Mouse (Mus musculus): Measurements from ENCODE around the gene Prdm10.
A peak's percentile ranks its signal among the peaks of the same experiment; 100 is the strongest.

Prdm10 gene

DNA sequence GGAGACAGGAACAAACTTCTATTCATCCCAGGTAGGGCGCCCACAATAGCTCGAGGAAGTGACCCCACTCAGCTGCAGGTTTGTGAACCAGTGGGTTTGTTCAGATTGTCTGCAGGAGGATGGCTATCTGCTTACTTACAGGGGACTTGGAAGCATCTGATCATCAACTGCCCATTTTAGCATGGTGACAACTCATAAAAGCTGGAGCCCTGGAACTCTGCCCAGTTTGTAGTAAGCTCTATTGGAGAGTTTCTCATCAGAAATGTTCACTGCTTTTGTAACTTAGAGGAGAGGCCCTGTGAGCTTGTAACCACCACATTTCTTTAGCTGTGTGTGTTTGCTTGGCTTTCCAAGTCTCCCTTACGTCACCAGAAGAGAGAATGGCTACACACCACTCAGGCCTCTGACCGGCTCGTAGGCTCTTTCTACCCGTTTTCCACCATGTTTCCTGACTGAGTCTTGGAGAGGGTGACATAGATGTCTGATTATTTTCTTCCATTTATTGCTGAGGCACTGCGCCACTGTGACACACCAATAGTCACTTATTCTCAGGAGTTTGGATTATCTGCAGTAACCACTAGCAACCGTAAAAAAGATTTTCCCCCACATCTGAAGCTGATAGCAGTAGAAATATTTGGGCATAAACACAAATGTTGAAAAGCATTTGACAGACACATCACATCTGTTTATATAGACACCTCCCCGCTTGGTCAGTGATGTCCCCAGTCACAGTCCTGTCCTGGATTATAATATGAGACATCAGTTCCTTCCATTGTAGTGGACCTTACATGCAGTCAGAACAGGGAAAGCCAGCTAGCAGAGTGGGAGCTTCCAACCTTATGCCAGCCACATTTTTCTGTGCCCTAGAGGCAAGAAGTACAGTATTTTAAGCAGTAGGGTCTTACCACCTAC lies 83.6 kb downstream of the Prdm10 start:
- DNase-seq (ENCODE audit: low spot score) = no peak

DNA sequence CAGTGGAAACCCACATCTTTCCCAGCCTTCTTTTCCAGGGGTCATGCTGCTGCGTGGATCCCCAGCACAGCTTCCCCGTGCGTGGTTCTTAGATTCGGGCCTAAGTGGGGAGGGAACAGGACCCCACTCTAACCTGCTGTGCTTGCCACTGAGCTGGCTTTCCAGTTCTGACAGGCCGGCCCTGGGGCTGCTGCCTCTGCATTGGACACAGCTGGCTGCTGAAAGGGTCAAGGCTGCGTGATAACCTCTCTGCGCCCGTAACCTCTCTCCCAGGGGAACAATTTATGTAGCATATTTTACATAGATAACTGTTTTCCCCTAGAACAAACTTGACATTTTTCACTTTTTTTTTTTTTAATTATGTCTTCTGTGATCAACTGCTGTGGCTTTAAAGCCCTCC lies 84.7 kb downstream of the Prdm10 start:
- no peak for DNase-seq (ENCODE audit: low spot score)

DNA sequence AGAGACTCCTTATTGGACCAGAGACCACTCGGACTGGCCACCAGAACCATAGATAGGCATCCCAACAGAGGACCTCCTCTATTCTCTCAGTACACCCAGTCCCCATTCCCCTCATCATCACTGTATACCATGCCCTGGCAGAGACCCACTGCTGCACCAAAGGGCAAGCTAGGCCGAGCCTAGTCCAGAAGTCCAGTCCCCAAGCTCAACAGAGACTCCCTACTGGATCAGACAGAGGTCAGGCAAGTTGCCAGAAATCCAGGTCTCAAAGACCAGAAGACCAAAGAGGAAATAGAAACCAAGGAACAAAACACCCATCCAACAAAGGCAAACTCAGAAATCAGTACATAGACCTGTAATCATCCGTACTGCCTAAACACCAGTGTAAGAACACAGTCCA lies 91.4 kb downstream of the Prdm10 start:
- no peak for DNase-seq (ENCODE audit: low spot score)

DNA sequence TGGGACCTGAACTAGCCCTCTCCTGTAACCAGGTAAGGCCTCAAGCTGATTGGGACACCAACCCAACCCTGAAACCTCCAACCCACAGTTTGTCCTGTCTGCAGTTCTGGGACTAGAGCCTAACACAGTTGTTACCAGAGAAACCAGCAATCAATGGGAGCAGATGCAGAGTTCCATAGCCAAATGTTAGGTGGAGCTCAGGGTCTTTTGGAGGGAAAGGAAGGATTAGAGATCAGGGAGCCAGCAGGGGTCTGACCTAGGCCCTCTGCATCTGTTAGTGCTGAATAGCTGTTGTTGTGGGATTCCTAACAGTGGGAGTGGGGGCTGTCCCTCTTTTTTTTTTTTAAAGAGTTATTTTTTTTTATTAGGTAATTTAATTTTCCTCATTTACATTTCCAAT lies 96.3 kb downstream of the Prdm10 start:
- no peak for DNase-seq (ENCODE audit: low spot score)

DNA sequence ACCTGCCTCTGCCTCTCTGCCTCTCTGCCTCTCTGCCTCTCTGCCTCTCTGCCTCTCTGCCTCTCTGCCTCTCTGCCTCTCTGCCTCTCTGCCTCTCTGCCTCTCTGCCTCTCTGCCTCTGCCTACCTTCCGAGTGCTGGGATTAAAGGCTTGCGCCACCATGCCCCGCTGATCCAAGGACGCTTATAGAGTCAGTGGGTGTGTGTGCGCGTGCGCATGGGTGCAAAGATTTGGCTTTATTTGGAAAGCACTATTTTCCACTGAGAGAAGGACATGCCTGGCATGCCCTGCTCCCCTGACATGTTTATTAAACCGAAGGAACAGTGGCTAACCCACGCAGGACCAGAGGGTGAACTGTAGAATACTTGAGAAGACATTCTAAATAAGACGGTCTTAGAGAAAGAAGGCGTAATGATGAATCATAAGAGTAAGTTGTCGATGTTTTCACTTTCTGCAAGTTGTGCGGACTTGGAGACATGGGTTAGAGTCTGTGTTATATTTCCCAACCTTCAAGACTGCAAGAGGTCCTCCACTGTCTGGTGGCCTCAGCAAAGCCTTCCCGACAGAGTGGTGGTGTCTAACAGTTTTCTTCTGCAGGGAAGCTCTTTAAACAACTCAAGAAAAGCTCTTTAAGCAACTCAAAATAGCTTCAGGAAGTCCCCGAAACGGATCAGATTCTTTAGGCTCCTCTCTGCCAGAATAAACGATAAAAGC lies 104.6 kb downstream of the Prdm10 start:
- DNase-seq (ENCODE audit: low spot score) = no peak

DNA sequence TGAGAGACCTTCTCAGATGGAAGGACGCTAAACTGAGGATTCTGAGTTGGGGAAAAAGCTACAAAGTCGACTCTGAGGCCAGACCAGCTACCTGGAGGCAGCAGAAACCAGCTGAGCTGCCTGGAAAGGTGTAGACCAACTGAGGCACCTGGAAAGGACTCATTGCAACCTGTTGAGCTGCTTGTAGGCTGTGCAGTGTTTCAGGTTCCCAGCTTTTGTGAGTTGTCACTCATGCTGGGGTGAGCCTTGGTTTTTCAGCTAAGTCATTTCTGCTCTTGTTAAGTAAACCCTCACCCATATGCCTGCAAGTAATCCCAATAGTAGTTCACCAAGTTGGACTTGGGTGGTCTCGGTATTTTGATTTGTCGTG lies 105.1 kb downstream of the Prdm10 start:
- no peak for DNase-seq (ENCODE audit: low spot score)

DNA sequence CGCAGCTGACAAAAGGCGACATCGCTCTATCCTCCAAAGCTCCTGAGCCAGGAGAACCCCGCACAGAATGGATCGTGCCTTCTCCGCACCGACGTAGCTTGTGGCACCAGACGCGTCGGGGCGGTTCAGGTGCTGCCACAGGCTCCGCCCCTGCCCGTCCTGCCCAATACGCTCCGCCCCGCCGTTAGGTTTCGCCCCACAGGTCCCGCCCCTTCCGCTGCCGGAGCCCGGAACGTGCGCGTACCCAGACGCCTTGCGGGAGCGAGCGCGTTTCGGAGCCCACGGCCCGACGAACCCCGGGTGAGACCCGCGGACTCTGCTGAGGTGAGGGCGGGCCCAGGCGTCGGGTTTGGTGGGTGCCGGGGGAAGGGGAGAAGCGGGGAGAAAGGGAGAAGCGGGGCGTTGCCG lies 105.6 kb downstream of the Prdm10 start, which contains the start of gene Nfrkb:
Gene Nfrkb (plus strand): TSS at position 246 of the 408 bp plus-strand sequence.
- peak; percentile 97 for DNase-seq (ENCODE audit: low spot score)

DNA sequence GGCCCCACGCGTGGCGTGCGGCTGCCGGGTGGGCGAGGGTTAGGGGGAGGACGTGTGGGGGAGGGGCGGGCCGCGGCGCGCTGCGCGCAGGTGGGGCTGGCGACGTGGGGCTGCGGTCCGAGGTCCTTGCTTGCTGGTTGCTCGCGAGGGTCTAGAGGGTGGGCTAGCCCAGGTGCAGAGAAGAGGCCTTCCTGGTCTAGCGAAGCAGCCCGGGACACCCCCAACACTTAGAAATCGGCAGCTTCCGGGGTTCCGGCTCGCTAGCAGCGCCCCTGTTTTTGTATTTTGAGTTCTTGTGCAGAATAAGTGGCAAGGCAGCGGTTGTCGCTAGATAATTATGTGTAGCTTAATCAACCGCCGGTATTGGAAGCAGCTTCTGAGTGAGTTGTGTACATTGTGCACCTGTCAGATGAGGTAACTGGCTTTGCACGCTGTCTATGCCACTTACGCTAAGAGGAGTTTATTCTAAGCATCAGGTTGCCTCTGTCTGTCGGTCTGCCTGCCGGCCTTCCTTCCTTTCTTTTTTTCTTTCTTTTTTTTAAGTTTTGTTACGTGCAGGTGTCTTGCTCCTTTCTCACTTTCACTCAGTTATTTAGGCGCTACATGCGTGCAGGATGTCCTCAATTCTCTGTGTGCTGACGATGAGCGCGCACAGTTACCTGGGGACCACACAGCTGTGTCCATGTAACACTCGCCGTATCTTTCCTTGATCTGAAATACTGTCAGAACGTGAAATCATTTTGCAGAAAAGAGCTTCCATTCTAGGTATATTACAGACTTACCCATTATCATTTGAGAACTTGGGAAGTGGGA lies 106.2 kb downstream of the Prdm10 start:
- DNase-seq (ENCODE audit: low spot score) = peak; percentile 28

DNA sequence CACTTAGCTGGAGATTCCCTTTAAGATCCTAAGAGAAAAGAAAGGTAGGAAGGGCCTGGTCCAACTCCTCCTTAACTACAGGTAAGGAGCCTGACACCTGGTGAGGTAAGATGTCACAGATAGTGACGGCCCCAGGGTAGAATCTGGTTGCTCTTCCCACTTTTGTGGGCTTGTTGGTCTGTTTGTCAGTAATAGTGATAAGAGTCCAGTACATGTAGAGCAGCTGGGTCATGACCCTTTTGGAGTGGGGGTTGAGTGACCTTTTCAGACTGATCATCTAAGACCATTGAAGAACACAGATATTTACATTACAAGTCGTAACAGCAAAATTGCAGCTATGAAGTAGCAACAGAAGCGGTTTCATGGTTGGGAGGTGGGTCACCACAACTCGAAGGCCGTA lies 106.9 kb downstream of the Prdm10 start:
- no peak for DNase-seq (ENCODE audit: low spot score)

DNA sequence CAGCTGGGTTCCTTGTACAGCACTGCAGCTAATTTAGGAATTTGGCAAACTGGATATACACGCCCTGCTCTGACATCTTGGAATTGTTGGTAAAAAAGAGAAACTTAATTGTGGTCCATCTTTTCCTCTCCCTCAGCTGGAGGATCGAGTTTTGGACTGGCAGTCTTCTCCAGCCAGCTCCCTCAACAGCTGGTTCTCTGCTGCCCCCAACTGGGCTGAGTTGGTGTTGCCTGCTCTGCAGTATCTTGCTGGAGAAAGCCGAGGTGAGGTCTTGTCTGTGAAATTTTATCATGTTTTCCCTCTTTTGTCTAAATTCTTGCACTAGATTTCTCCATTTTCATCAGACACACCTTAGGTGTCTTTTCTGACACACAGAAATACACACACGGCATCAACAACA lies 120.1 kb downstream of the Prdm10 start:
- peak; percentile 79 for DNase-seq (ENCODE audit: low spot score)

DNA sequence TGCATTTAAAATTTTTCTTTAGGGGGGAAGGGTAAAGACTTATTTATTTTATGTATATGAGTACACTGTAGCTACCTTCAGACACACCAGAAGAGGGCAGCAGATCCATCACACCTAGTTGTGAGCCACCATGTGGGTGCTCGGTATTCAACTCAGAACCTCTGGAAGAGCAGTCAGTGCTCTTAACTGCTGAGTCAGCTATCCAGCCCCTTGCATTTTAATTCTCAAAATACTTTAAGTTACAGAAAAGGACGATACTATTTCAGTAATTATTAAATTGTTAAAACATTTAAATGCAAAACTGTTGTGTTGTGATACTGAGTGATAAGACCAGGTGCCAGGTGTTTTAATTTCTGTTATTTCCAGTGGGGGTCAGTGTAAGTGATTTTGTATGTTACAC lies 124.0 kb downstream of the Prdm10 start:
- no peak for DNase-seq (ENCODE audit: low spot score)

DNA sequence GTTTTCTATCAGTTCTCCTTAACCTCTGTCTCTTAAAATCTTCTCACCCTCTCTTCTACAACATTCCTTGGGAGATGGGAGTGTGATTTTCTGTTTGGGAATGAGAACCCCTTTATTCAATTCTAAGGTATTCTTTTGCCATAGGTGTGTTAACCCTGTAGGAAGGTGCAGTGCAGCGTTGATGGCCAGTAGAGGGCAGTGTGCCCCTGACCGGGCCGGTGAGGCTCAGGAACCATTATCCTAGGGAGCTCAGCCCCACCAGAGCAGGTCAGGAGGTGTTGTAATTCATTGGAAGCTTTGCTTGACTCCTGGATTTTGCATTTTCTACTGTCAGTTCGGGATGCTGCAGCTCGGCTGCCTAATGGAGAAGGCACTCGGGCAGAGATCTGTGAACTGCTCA lies 124.9 kb downstream of the Prdm10 start:
- peak; percentile 46 for DNase-seq (ENCODE audit: low spot score)

DNA sequence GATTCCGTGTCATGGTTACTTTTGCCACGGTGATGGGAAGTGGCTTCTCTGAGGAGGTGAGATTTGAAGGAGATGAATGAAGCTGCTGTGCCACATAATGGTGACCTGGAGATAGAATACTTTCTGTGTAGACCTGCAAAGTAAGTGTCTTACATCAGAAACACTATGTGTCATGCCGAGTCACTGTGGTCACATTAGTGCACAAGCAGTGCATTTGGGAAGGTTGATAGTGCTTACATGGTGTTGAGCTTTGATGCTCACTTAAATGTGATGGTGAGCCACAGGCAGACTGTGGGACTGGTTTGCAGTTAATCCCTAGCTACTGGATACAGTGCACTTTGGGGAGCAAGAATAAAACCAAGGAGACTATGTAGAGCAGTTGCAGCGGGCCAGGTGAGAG lies 131.8 kb downstream of the Prdm10 start:
- no peak for DNase-seq (ENCODE audit: low spot score)

DNA sequence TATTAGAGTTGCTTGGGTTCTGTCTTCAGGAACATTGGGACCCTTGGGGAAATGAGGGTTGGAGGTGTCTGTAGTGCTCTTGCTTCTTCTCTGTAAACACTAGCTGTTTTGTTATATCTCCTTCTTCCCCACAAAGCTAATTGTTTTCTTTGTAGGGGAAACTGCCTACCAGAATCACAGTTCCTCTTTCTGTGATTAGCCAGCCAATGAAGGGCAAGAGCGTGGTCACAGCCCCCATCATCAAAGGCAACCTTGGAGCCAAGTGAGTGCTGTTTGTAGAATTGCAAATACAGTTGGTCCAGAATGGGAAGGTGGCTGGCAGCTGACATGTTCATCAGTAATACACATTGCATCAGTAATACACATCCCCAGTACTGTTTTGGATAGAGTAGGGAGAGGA lies 138.5 kb downstream of the Prdm10 start:
- DNase-seq (ENCODE audit: low spot score) = no peak

DNA sequence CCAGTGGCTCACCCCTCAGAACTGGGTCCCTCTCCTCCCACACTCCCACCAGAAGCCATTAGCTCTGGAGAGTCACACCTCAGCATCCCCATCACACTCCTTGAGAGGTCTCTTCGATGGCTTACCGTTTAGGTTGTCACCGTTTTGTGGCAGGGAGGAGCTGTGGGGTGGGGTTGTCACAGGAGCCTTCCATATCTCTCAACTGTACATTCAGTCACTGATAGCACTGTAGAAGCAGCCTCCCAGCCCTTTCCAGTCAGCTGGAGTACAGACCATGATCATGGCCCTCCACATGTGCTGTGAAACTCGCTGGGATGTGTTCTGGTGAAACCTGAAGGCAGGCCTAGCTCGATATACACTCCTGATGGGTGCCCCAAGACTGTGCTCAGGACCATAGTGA lies 141.8 kb downstream of the Prdm10 start:
- DNase-seq (ENCODE audit: low spot score) = no peak

DNA sequence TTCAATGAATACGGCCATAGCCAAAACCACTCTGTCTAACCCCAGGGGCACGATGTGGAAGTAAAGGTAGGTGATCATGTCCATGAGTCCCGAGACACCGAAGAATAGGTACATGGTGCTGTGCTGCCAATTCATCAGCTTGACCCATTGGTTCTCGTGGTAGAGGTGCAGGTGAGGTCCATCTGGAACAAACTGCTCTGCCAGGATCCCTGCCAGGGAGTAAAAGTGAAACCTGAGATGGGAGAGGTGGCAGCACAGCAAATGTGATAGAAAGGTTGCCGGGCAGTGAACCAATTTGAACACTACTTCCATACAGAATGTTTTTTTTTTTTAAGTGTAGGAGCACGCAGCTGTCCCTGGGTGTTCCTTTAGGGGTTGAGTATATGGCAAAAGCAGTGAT lies 148.6 kb downstream of the Prdm10 start:
- DNase-seq (ENCODE audit: low spot score) = no peak

DNA sequence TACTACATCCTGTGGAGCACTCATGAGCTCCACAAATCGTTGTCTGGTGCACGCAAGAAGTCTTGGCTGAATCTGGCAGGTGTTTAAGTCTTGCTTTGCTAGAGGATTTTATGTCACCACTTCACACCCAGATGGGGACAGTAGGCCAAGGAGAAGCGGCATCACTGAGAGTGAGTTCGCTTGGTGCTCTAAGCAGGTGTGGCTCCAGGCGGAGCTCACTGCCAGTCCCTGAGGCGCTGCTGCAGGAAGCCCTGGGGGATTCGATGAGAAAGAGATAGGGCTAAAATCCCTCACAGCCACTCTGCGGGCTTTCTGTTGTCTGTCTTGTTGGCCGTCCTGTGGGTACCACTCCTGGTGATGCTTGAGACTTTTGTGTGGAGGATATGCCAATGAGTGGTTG lies 149.7 kb downstream of the Prdm10 start:
- DNase-seq (ENCODE audit: low spot score) = no peak
